Mouse (Mus musculus) megakaryocyte, embryonic 14.5 days (primary cell): ENCODE results near the gene Gm20716. TPM values are rescaled to one million over a fixed set of nuclear protein-coding genes. Genes with fewer than 3 reads are reported as not detected.

Experiments
- H3K27me3 ChIP-seq: replicated peaks from 2 replicates; pipeline ENCODE3; 2012; ENCODE audit warnings: inconsistent platforms
- H3K36me3 ChIP-seq: replicated peaks from 2 replicates; pipeline ENCODE3; 2012; ENCODE audit warnings: low read length, inconsistent platforms, mixed read lengths
- H3K4me1 ChIP-seq: 2 replicates; pipeline ENCODE4 v1.6.1; 2012; ENCODE audit warnings: inconsistent platforms
- H3K4me3 ChIP-seq: replicated peaks from 2 replicates; pipeline ENCODE3; 2012; ENCODE audit warnings: moderate library complexity, mild to moderate bottlenecking, inconsistent platforms
- H3K9me3 ChIP-seq: 2 replicates; pipeline ENCODE4 v1.6.1; 2012; ENCODE audit warnings: inconsistent platforms
- FLI1 ChIP-seq: IDR thresholded peaks from 2 replicates; pipeline ENCODE4 v1.6.1; 2012; ENCODE audit warnings: low read length, inconsistent platforms, mixed read lengths
- GATA1 ChIP-seq: IDR thresholded peaks from 3 replicates; pipeline ENCODE4 v1.6.1; 2012; ENCODE audit warnings: mixed read lengths, low read length, inconsistent platforms, borderline replicate concordance
- polyA plus RNA-seq: library from polyadenylated mRNA; stranded (reverse); fragments of >175 nt; gene quantifications from 2 replicates; pipeline ENCODE4 v1.2.3, GENCODE M21; 2012; ENCODE audit warnings: low replicate concordance; ENCODE audit not compliant: insufficient read depth

The Gm20716 gene
- polyA plus RNA-seq, 1 experiment = not detected

DNA sequence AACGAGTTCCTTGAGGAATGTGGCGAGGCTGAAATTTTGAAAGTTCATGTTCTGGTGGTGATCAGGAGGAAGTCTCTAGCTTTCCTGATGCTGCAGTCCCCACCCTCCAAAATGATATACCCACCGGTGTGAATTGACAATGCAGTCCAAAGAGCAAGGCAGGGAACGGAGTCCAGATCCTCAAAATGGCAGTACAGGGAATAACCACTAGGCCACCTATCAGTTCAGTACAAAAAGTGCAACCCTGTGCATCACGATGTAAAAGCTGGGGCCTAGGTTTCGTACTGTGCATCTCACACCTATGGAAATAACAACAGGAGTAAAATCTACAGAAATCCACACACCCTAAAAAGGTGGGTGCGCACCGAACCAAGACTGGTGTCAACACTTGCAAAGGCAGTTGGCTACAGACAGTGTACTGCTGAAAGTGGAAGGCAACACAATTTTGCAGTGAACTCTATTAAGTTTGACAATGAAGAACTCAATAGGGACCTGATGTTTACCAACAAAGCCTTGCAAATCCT, 25.6 kb downstream of the Gm20716 start:
- no peaks in the 10 kb centered on the region for H3K9me3 ChIP-seq
- no peaks in the 10 kb centered on the region for H3K27me3 ChIP-seq
- peaks cover 71% of the 10 kb centered on the region for H3K4me1 ChIP-seq
- H3K36me3 ChIP-seq = peaks cover 59% of the 10 kb centered on the region
- peak overlapping the region; percentile 99 for H3K4me3 ChIP-seq
- TF ChIP-seq GATA1 = no peak
- TF ChIP-seq FLI1 = no peak

DNA sequence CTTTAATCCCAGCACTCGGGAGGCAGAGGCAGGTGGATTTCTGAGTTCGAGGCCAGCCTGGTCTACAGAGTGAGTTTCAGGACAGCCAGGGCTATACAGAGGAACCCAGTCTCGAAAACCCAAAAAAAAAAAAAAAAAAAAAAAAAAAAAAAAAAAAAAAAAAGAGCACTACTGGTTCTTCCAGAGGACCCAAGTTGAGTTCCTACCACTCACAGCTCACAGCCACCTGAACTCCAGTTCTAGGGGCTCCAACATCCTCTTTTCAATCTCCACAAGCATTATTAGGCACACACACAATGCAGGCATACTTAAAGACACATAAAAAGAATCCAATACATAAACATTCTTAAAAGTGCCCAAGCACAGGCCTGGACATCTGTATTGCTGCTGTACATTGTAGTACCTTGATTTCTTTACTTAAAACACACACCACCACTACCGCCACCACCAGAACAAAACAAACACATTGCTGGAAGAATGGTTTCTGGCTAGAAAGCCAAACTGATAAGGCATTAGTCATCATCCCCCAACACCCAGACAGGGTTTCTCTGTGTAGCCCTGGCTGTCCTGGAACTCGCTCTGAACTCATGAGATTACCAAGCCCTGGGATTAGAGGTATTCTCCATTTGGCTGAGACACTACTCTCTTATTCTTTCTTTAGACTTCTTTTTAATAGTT, 30.0 kb downstream of the Gm20716 start:
- no peaks in the 10 kb centered on the region for H3K9me3 ChIP-seq
- no peaks in the 10 kb centered on the region for H3K27me3 ChIP-seq
- no peak overlapping the region for H3K4me3 ChIP-seq
- H3K36me3 ChIP-seq = peaks cover 78% of the 10 kb centered on the region
- peaks cover 86% of the 10 kb centered on the region for H3K4me1 ChIP-seq
- TF ChIP-seq GATA1 (no peak), FLI1 (no peak)

DNA sequence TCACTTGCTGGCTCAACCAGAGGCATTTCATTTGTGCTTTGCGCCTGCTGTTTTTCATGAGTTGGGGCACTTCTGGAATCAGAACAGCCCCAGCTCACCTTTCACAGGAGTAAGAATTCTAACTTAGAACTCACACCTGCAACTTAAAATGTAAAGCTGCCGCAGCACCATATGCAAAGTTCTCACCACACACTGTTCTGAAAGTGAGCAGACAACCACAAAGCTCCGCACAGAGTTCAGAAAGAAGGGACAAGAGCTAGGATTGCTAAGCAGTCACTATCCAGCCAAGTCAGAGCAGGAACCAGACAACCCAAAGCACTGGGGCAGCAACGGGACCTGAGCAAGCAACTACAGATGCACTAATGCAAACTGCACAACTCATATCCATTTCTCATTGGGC, 30.7 kb downstream of the Gm20716 start:
- H3K4me1 ChIP-seq = peaks cover 86% of the 10 kb centered on the region
- H3K36me3 ChIP-seq = peaks cover 78% of the 10 kb centered on the region
- TF ChIP-seq GATA1 = no peak
- H3K27me3 ChIP-seq = no peaks in the 10 kb centered on the region
- no peak overlapping the region for H3K4me3 ChIP-seq
- no peaks in the 10 kb centered on the region for H3K9me3 ChIP-seq

DNA sequence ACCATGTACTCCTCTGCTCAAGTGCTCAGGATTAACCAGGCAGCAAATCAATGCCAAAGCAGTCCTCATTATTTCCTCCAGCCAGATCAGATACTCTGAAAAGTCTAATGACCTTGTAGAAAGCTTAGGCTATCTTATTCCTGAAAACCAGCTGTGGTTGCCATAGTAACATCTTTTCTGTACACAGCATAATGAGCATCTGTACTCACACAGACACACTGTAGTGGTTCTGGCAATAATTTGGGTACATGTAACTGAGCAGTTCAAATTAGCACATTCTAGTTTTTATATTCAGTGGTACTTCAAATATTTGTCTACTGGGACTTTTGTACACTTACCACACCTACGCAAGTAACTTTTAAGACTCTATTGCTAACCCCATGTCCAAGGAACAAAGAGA, 31.7 kb downstream of the Gm20716 start:
- TF ChIP-seq FLI1 = no peak
- TF ChIP-seq GATA1 = no peak

DNA sequence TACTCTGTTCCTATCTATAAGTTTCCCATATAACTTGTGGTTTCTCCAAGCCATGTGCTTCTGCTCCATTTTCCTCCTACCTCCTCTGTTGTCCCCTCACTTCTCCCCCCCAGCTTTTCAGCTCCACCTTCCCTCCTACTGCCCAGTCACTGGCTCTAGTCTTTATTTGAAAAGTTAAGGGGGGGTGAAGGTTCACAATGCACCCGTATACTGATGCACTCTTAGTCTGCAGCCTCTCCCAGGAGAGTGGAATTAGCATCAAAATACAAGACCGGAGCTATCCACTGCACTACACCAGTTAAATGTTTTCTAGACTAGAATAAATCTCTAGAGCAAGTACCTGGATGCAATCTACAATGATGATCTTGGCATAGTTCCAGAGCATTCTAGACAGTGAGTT, 34.4 kb downstream of the Gm20716 start:
- no peak overlapping the region for H3K4me3 ChIP-seq
- H3K9me3 ChIP-seq = no peaks in the 10 kb centered on the region
- peaks cover 95% of the 10 kb centered on the region for H3K4me1 ChIP-seq
- TF ChIP-seq GATA1 (no peak), FLI1 (no peak)
- H3K36me3 ChIP-seq = peaks cover 86% of the 10 kb centered on the region
- H3K27me3 ChIP-seq = no peaks in the 10 kb centered on the region

More for the DNA sequence above, 31.7 kb downstream of the Gm20716 start:
- Histone ChIP-seq H3K4me1 (peaks cover 86% of the 10 kb centered on the region), H3K27me3 (no peaks in the 10 kb centered on the region), H3K4me3 (no peak overlapping the region), H3K9me3 (no peaks in the 10 kb centered on the region), H3K36me3 (peaks cover 78% of the 10 kb centered on the region)

DNA sequence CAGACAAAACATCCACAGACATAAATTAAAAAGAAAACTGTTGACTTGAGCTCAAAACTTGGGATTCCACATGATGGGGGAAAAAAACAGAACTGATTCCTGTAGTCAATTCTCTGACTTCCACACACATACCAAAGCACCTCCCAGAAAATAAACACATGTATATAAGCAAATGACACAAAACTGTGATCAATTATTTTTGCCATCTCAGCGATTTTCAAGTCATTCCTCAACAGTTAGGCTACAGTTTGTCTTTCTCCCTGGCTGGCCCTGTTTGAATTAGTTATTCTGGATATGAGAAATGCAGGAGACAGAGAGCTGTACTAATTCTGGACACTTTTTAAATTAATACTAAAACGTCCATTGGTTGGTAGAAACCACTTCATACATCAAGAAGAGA, 36.5 kb downstream of the Gm20716 start:
- Histone ChIP-seq H3K36me3 (peaks cover 94% of the 10 kb centered on the region), H3K9me3 (no peaks in the 10 kb centered on the region), H3K4me1 (peaks cover 91% of the 10 kb centered on the region), H3K4me3 (no peak overlapping the region), H3K27me3 (no peaks in the 10 kb centered on the region)
- TF ChIP-seq GATA1 = no peak
- TF ChIP-seq FLI1 = no peak

DNA sequence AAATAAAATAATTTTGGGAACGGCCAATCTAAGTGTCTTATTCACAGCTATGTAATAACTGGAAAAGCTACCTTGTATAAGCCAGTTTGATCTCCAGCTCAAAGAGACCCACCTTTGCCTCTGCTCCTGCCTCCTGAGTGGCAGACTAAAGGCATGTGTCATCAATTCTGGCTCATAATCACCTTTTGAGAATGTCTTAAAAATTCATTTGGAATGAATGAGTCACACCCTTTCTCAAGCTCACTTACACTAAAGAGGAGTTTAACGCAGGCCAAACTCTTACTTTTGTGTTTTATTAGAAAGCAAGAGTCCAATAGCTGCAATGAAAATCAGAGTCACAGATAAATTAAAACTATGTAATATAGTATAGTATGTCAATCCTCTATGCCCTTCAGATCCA, 38.3 kb downstream of the Gm20716 start:
- H3K27me3 ChIP-seq = no peaks in the 10 kb centered on the region
- no peak for TF ChIP-seq GATA1
- no peak for TF ChIP-seq FLI1
- peaks cover 80% of the 10 kb centered on the region for H3K4me1 ChIP-seq
- H3K9me3 ChIP-seq = no peaks in the 10 kb centered on the region
- H3K4me3 ChIP-seq = no peak overlapping the region
- H3K36me3 ChIP-seq = peaks cover 96% of the 10 kb centered on the region

DNA sequence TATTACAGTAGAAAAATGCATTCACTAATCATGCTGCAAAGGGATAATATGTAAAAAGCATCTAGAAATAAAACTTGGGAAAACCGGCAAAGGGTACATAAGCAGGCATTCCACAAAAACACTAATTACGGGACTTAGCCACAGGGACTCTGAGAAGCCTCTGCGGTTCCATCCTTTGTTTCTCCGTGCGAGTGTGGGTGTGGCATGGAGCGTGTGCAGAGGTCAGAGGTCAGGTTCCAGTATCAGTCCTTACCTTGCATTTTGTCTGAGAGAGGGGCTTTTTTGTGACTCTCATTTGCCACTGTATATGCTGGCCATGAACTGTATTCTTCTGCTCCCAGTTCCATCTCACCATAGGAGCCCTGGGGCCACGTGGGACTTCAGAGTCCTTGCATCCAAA, 54.2 kb downstream of the Gm20716 start:
- Histone ChIP-seq H3K36me3 (peaks cover 79% of the 10 kb centered on the region), H3K4me1 (no peaks in the 10 kb centered on the region; the same call in 1 of the 2 replicates), H3K4me3 (no peak overlapping the region), H3K9me3 (no peaks in the 10 kb centered on the region), H3K27me3 (no peaks in the 10 kb centered on the region)
- TF ChIP-seq FLI1 (no peak), GATA1 (no peak)

DNA sequence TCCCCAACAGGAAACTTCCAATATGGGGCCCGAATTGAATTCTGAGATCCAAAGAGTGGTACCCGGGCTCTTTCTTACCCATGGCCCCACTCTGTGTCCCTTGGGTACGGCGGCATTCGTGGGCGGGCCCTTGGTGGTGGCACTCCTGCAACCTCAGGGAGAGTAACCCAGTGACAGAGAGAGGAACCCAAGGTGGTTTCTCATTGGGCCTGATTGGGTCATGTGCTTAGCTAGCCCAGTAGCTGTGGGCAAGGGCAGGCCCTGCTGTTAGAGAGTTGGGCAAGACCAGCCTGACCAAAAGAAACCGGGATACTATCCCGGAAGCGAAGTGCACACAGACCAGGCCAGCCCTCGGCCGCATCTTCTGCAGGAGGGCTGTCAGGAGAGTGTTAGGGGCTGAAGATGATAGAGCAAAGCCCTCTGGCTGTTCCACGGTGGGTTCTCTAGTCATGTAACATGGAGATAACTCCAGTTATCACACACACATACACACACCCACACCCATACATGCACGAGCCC, 59.9 kb downstream of the Gm20716 start:
- Histone ChIP-seq H3K4me3 (peak overlapping the region; percentile 81), H3K36me3 (peaks cover 26% of the 10 kb centered on the region), H3K27me3 (peaks cover 13% of the 10 kb centered on the region), H3K9me3 (no peaks in the 10 kb centered on the region), H3K4me1 (peaks cover 33% of the 10 kb centered on the region)
- TF ChIP-seq GATA1 (no peak), FLI1 (no peak)

DNA sequence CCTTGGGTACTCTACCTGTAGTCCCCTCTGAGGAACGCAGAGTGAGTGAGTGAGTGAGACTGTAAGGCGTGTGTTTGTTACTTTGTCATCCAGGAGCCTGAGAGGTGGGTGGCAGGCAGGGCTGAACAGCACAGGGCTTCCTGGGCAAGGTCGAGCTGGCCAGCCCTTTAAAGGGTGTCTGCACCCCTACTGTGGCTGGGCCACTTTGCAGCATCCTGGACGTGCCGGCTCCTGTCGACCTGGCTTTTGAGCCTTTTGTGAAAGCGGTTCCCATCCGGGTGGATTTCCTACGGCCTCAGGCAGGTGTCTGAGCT, 60.4 kb downstream of the Gm20716 start:
- H3K4me3 ChIP-seq = peak overlapping the region; percentile 81
- H3K9me3 ChIP-seq = no peaks in the 10 kb centered on the region
- peaks cover 33% of the 10 kb centered on the region for H3K4me1 ChIP-seq
- peaks cover 22% of the 10 kb centered on the region for H3K36me3 ChIP-seq
- TF ChIP-seq FLI1 (no peak), GATA1 (no peak)
- peaks cover 18% of the 10 kb centered on the region for H3K27me3 ChIP-seq
